Mouse (Mus musculus): ENCODE results near the gene Sh2d4b. TPM values are rescaled to one million over a fixed set of nuclear protein-coding genes. Genes with fewer than 3 reads are reported as not detected.

Gene Sh2d4b
- 1 to 10 TPM; 2.0 to 2.1 TPM for total RNA-seq (2021)
- long read RNA-seq, experiment 1, result 0 reads
- long read RNA-seq, experiment 2, result 0 reads

DNA sequence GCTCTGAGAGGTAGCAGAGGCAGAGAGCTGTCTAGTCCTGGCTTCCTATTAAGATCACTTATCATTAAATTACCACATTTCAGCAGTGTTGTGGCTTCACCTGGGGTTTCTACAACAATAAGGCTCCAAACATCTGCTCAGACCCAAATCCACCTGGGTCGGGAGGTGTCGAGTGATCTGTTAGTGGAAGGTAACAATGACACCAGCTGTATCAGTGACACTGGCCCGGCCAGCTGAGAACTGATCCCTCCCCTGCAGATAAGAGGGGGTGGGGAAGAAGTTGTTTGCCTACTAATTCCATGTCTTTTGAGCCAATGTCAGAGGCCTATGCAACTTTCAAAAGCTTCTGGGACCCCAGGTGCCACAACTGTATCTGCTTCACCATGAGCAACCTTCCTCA, at the start of gene Sh2d4b:
TSS of gene Sh2d4b (minus strand) at position 71 of the 400 bp plus-strand sequence.
- Histone ChIP-seq H3K4me3 (no peak within 1 kb of the TSS), H3K27ac (no peak within 1 kb of the TSS)
- no peak for TF ChIP-seq CTCF (conservative IDR thresholded peaks at IDR 0.05)
- DNase-seq (ENCODE audit: low spot score in 2 of 2), result no peak

GRCm38 (mm10) chr14:40942429-40942828, 49.4 kb upstream of the Sh2d4b start:
- Histone ChIP-seq H3K27ac (no peak overlapping the region), H3K4me3 (no peak overlapping the region)
- no peak for TF ChIP-seq CTCF (conservative IDR thresholded peaks at IDR 0.05)
- DNase-seq (ENCODE audit: low spot score in 2 of 2), result no peak

DNA sequence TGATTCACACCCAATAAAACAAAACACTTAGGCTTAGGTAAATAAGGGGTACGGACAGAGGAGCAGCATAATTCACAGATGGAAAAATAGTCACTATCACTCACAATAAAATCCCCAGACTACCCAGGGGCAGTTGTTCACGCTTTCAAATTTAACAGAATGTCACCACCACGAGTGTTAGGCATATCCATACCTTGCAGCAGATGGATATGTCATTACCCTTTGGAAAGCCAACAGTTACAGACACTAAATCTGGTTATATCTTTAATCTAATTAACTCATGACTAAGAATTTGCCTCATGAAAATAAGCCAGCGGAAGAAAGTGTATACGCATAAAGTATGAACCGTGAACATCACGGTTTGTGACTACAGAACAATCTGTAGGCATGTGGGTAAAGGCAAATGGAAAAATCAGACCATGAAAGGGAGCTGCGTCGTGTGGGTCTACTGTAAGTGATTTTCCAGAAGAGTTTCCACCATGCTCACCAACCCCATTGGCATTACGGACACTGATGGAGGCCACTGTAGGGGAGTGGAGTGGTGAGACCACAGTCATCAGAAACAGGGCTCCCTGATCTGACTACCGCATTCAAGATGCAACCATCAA, 45.4 kb upstream of the Sh2d4b start:
- no peak for DNase-seq (ENCODE audit: low spot score in 2 of 2)
- TF ChIP-seq CTCF (conservative IDR thresholded peaks at IDR 0.05), result no peak
- Histone ChIP-seq H3K4me3 (no peak overlapping the region), H3K27ac (no peak overlapping the region)

- no peak for DNase-seq (ENCODE audit: low spot score in 2 of 2)
- H3K27ac ChIP-seq, result no peak overlapping the region
- TF ChIP-seq CTCF (conservative IDR thresholded peaks at IDR 0.05), result no peak
- no peak overlapping the region for H3K4me3 ChIP-seq
Measured at GRCm38 (mm10) chr14:40937052-40937451, 44.0 kb upstream of the Sh2d4b start.

DNA sequence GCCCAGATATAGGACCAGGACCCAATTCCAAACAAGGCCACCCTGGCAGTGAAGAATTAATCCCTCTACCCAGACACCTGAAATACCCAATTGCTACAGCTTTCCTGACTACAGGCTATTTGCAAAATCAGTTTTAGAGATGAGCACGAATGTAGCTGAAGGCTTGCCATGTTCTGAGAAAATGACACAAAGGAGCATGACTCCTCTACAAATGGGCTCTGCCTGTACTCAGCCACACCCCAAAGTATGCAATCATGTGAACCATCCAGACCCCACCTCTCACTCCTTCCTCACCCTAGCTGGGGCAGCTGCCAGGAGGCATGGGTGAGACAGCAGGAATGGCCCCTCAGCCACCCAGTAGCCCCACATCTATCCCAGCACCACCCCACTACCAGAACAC, 42.4 kb upstream of the Sh2d4b start:
- H3K4me3 ChIP-seq, result no peak overlapping the region
- DNase-seq (ENCODE audit: low spot score in 2 of 2), result no peak
- no peak for TF ChIP-seq CTCF (conservative IDR thresholded peaks at IDR 0.05)
- no peak overlapping the region; the same call in 1 of the 2 replicates for H3K27ac ChIP-seq

DNA sequence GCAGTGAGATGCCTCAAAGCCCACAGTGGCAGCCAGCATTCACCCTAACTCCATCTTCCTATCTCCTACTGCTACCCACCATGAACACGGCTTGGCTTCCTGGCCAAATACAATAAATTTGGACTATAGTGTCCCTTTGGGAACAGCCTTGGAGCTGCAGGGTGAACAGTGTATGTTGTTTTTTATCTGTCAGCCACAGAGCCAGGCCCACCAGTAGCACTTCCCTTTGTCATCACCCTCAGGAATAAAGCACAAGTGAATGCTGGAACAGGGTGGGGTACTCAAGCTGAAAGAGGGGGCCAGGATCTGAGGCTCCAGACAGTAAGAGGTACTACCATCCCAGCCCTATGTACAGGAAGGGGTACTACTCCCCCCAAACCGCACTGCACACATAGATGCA, 42.0 kb upstream of the Sh2d4b start:
- Histone ChIP-seq H3K27ac (peak overlapping the region; percentile 14; the same call in 1 of the 2 replicates), H3K4me3 (no peak overlapping the region)
- no peak for TF ChIP-seq CTCF (conservative IDR thresholded peaks at IDR 0.05)
- DNase-seq (ENCODE audit: low spot score in 2 of 2), result no peak

GRCm38 (mm10) chr14:40933328-40933727, 40.3 kb upstream of the Sh2d4b start:
- TF ChIP-seq CTCF (conservative IDR thresholded peaks at IDR 0.05), result no peak
- Histone ChIP-seq H3K4me3 (no peak overlapping the region), H3K27ac (no peak overlapping the region; the same call in 1 of the 2 replicates)
- DNase-seq (ENCODE audit: low spot score in 2 of 2), result no peak

DNA sequence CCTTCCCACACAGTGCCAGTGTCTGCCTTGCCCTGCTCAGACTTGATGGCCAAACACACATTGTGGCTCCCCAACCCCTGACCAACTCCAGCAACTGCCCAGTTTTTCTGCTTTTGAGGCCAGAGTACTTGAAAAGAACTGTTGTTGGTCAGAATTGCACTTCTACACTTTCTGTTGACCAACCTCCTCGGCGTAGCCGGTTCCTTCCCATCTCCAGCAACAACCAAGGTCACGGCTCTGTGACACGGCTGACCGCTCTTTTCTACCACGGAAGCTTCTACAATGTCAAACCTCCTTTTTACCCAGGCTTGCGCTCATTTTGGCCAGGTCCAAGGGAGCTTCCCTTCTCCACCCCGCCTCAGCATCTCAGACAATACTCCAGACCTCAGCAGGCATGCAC, 39.2 kb upstream of the Sh2d4b start:
- no peak for TF ChIP-seq CTCF (conservative IDR thresholded peaks at IDR 0.05)
- no peak for DNase-seq (ENCODE audit: low spot score in 2 of 2)
- peak overlapping the region; percentile 58; the same call in 1 of the 2 replicates for H3K27ac ChIP-seq

GRCm38 (mm10) chr14:40931115-40931829, 38.2 kb upstream of the Sh2d4b start:
- no peak for DNase-seq (ENCODE audit: low spot score in 2 of 2)
- no peak overlapping the region for H3K4me3 ChIP-seq
- no peak for TF ChIP-seq CTCF (conservative IDR thresholded peaks at IDR 0.05)
- peak overlapping the region; percentile 58 for H3K27ac ChIP-seq

More for the DNA sequence above, 39.2 kb upstream of the Sh2d4b start:
- H3K4me3 ChIP-seq, result no peak overlapping the region

DNA sequence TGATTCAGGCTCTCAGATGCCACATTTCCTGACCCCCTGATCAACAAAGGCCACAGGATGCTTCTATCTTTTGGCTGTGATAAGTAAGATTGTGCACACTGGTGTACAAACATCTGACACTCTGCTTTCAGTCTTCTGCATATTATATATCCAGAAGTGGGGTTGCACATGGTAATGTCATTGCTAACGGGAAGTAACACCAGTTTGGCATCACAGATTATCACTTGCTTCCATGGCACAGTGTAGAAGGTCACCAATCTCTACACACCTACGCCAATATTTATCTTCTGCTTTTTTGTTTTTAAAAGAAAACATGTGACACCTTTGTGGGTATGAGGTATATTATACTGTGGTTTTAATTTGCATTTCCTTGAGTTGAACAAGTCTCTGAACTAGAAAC, 36.9 kb upstream of the Sh2d4b start:
- no peak for DNase-seq (ENCODE audit: low spot score in 2 of 2)
- peak overlapping the region; percentile 63; the same call in 1 of the 2 replicates for H3K27ac ChIP-seq
- no peak for TF ChIP-seq CTCF (conservative IDR thresholded peaks at IDR 0.05)
- no peak overlapping the region for H3K4me3 ChIP-seq

DNA sequence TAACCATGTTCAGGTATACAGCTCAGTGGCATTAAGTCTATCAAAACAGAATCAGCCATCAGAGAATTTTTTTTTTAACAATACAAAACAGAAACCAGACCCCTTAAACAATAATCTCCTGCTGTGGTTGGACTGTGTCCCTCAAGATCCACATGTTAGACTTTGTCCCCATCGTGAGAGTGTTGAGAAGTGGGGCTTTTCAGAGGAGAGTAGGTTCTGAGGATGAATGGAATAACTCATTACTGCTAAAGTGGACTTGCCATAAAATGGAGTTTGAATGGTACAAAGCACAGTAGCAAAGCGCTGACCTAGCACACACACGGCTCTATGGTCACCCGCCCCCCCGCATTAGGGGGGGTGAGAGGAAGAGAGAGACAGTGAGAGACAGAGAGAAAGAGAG, 35.8 kb upstream of the Sh2d4b start:
- Histone ChIP-seq H3K27ac (peak overlapping the region; percentile 63), H3K4me3 (no peak overlapping the region)
- no peak for DNase-seq (ENCODE audit: low spot score in 2 of 2)
- no peak for TF ChIP-seq CTCF (conservative IDR thresholded peaks at IDR 0.05)

- TF ChIP-seq CTCF (conservative IDR thresholded peaks at IDR 0.05), result no peak
- Histone ChIP-seq H3K4me3 (no peak overlapping the region), H3K27ac (peak overlapping the region; percentile 63; the same call in 1 of the 2 replicates)
- no peak for DNase-seq (ENCODE audit: low spot score in 2 of 2)
Measured at GRCm38 (mm10) chr14:40927041-40927440, 34.0 kb upstream of the Sh2d4b start.

DNA sequence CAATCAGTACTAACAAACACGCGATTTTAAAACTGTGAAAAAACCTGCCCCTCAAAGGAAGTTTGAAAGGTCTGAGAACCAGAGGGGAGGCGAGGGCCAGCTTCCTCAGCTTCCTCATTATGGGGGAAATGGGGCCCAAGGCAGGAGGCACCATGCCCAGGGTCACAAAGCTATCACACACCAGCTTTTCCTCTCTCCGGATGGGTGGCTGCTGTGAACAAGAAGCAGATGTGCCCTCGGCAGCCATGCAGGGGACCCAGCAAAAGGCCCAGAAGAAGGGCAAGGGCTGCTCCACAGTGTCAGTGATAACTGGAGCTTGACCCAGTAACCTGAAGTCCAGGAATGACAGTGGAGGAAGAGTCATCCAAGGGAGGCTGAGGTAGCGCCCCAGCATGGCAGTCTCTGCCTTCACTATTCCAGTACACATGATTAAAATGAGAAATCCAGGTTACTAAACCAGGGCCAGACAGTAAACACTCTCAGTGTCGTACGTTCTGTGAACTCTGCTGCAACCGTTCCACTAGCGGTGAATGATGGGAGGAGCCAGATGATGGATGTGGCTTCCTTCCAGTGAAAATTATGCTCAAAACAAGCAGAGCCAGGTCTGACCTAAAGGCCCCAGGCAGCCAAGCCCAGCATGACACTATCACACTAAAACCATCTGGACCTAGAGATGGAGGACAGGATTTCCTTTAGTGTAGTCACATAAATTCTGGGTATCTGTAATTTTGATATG, 31.5 kb upstream of the Sh2d4b start:
- no peak for TF ChIP-seq CTCF (conservative IDR thresholded peaks at IDR 0.05)
- DNase-seq (ENCODE audit: low spot score in 2 of 2), result no peak
- H3K27ac ChIP-seq, result peak overlapping the region; percentile 20; the same call in 1 of the 2 replicates
- no peak overlapping the region for H3K4me3 ChIP-seq

All from layer of hippocampus, adult 2 months (tissue).